Mouse (Mus musculus): ENCODE data around the gene Gm17087.

Gm17087 gene

GRCm38 (mm10) chr17:8546366-8546765 is 20.4 kb downstream of the Gm17087 start:
- DNase-seq (ENCODE audit: low read depth, low spot score) = no peak

- peak; percentile 44 for DNase-seq (ENCODE audit: low read depth, low spot score)
Measured at GRCm38 (mm10) chr17:8541974-8542538, 24.7 kb downstream of the Gm17087 start.

- peak; percentile 49 for DNase-seq (ENCODE audit: low read depth, low spot score)
Measured at GRCm38 (mm10) chr17:8538102-8538501, 28.6 kb downstream of the Gm17087 start.

- no peak for DNase-seq (ENCODE audit: low read depth, low spot score)
Measured at GRCm38 (mm10) chr17:8536522-8536921, 30.2 kb downstream of the Gm17087 start.

- peak; percentile 80 for DNase-seq (ENCODE audit: low read depth, low spot score)
Measured at GRCm38 (mm10) chr17:8533828-8534227, 32.9 kb downstream of the Gm17087 start.

GRCm38 (mm10) chr17:8532609-8533008 is 34.1 kb downstream of the Gm17087 start:
- DNase-seq (ENCODE audit: low read depth, low spot score) = no peak

- DNase-seq (ENCODE audit: low read depth, low spot score) = no peak
Measured at GRCm38 (mm10) chr17:8528641-8529040, 38.1 kb downstream of the Gm17087 start.

GRCm38 (mm10) chr17:8526815-8527261 is 39.9 kb downstream of the Gm17087 start:
- no peak for DNase-seq (ENCODE audit: low read depth, low spot score)

- peak; percentile 19 for DNase-seq (ENCODE audit: low read depth, low spot score)
Measured at GRCm38 (mm10) chr17:8525971-8526740, 40.6 kb downstream of the Gm17087 start.

GRCm38 (mm10) chr17:8525225-8525721 is 41.5 kb downstream of the Gm17087 start, which contains the start of gene Pde10a:
Gene Pde10a, plus strand, starts transcription at chr17:8525372.
- DNase-seq (ENCODE audit: low read depth, low spot score) = no peak

GRCm38 (mm10) chr17:8524387-8525165 is 42.2 kb downstream of the Gm17087 start:
- peak; percentile 33 for DNase-seq (ENCODE audit: low read depth, low spot score)

GRCm38 (mm10) chr17:8523986-8524385 is 42.8 kb downstream of the Gm17087 start:
- no peak for DNase-seq (ENCODE audit: low read depth, low spot score)

GRCm38 (mm10) chr17:8516006-8516405 is 50.7 kb downstream of the Gm17087 start:
- DNase-seq (ENCODE audit: low read depth, low spot score) = no peak

All from ES-CJ7 (cell line).